Mouse (Mus musculus): ENCODE data around the gene Clybl. TPM values are rescaled to one million over a fixed set of nuclear protein-coding genes. Genes with fewer than 3 reads are reported as not detected.

Clybl gene
- polyA plus RNA-seq, 1 experiment from 2014 or later = 18.9 TPM

DNA sequence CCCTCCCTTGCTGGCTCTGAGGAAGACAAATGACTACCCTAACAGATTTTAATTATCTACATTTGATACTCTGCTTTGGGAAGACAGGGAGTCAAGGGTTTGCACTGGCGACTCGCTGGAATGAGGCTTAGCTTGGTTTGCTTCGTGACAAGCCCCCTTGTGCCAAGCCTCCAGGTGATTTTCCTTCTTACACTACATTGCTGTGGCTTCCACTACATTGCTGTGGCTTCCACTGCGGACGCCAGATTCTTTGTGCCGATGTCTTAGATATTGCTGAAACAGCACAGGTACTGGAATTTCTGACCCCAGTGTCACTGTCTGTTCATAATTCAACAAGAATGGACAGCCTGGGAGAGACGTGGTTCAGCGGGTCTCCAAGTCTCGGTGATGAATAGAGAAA lies 180.3 kb downstream of the Clybl start:
- no peak for DNase-seq (ENCODE audit: low spot score)
- Histone ChIP-seq H3K36me3 (ENCODE audit: control insufficient read depth, insufficient read depth, low read length) (no peaks in the 10 kb centered on the region), H3K27ac (ENCODE audit: low read depth, low read length) (no peak overlapping the region), H3K4me2 (ENCODE audit: low read length) (no peak overlapping the region), H3K4me1 (ENCODE audit: control insufficient read depth, insufficient read depth, low read length) (no peaks in the 10 kb centered on the region), H3K9ac (ENCODE audit: low read length) (no peak overlapping the region), H3K27me3 (replicated peaks; ENCODE audit: control insufficient read depth, insufficient read depth, low read length) (0 out of 2 replicates have a peak, but pooled peaks cover 4% of the 10 kb centered on the region), H3K9me3 (replicated peaks; ENCODE audit: control insufficient read depth, low read length) (no peaks in the 10 kb centered on the region), H3K4me3 (ENCODE audit: low read depth, low read length) (no peak overlapping the region)
- ATAC-seq = no peak
- WGBS = 84% methylated on average over 9 of the region's 9 CpGs

DNA sequence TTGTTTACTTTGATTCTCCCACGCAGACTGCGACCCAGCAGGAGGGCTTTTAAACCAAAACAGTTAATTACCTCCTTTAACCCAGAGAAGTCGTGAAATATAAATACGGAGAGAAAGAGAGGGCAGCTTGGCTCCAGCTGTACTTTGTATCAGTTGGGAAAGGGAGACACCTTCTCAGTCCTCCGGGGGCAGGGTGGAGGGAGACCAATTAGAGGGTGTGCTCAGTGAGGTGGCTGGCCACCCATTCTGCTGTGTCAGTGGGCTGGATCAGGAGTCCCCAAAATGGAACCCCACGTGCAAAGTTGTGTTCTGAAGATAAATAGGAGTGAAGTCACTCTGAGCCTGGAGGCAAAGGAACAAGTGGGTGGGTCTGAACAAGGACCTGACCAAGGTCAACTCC lies 181.7 kb downstream of the Clybl start:
- WGBS = 12% methylated on average over 6 of the region's 6 CpGs
- Histone ChIP-seq H3K4me1 (ENCODE audit: control insufficient read depth, insufficient read depth, low read length) (no peaks in the 10 kb centered on the region), H3K27ac (ENCODE audit: low read depth, low read length) (no peak overlapping the region), H3K36me3 (ENCODE audit: control insufficient read depth, insufficient read depth, low read length) (no peaks in the 10 kb centered on the region), H3K9ac (ENCODE audit: low read length) (no peak overlapping the region), H3K27me3 (replicated peaks; ENCODE audit: control insufficient read depth, insufficient read depth, low read length) (0 out of 2 replicates have a peak, but pooled peaks cover 4% of the 10 kb centered on the region), H3K9me3 (replicated peaks; ENCODE audit: control insufficient read depth, low read length) (no peaks in the 10 kb centered on the region), H3K4me3 (ENCODE audit: low read depth, low read length) (no peak overlapping the region), H3K4me2 (ENCODE audit: low read length) (no peak overlapping the region)
- ATAC-seq (no peak), DNase-seq (ENCODE audit: low spot score) (no peak)

DNA sequence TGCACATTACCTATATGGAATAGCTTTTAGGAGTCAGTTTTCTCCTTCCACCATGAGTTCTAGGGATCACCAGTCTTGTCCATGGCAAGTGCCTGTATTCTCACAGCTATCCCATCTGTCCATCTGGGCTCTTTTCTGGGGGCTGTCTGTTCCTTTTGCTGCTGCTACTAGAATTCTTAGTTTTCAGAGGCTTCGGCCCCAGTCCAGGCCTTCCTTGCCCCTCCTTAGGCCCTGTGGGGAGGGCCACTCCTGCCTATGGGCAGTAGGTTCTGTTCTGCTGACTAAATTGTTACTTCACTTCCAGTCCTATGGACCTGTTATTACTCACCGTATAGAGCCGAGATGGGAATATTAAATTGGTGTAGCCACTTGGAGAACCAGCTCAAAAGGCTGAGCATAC lies 182.5 kb downstream of the Clybl start:
- no peak overlapping the region for H3K4me3 ChIP-seq (ENCODE audit: low read depth, low read length)
- H3K27me3 ChIP-seq (replicated peaks; ENCODE audit: control insufficient read depth, insufficient read depth, low read length) = 0 out of 2 replicates have a peak, but pooled peaks cover 4% of the 10 kb centered on the region
- no peak overlapping the region for H3K4me2 ChIP-seq (ENCODE audit: low read length)
- ATAC-seq = no peak
- WGBS = 94% methylated on average over 3 of the region's 3 CpGs
- no peak overlapping the region for H3K9ac ChIP-seq (ENCODE audit: low read length)
- H3K9me3 ChIP-seq (replicated peaks; ENCODE audit: control insufficient read depth, low read length) = no peaks in the 10 kb centered on the region
- no peak for DNase-seq (ENCODE audit: low spot score)
- H3K27ac ChIP-seq (ENCODE audit: low read depth, low read length) = no peak overlapping the region
- no peaks in the 10 kb centered on the region for H3K36me3 ChIP-seq (ENCODE audit: control insufficient read depth, insufficient read depth, low read length)
- H3K4me1 ChIP-seq (ENCODE audit: control insufficient read depth, insufficient read depth, low read length) = no peaks in the 10 kb centered on the region

DNA sequence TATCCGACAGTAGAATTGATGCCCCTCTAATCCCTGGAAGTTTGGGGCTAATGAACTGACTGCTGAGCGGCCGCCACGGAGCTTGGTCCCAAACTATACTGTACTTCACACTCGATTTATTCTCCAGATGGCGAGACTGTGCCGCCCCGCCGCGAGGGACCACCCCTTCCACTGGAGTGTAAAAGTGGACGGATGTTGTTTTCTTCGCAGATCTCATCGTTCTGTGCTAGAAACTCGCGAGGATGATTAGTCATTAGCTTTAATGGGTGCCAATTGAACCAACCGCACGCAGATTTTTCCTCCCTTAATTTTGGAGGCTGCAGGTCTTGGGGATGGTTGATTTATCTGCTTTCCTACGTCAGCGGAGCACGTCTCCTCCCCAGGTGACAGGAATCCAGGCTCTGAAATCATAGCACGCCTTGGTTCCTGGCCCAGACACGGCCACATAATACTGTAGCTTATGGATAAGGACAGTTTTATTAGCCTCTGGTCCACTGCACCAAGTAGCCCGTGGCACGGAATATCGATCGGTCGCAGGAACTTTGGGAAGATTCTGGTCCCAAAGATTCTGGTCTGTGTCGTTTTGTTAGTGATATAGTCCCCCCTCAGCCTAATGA lies 185.9 kb downstream of the Clybl start:
- Histone ChIP-seq H3K36me3 (ENCODE audit: control insufficient read depth, insufficient read depth, low read length) (no peaks in the 10 kb centered on the region), H3K27me3 (replicated peaks; ENCODE audit: control insufficient read depth, insufficient read depth, low read length) (0 out of 2 replicates have a peak, but pooled peaks cover 4% of the 10 kb centered on the region), H3K27ac (ENCODE audit: low read depth, low read length) (no peak overlapping the region), H3K4me2 (ENCODE audit: low read length) (peak overlapping the region; percentile 9; the same call in 1 of the 2 replicates), H3K9ac (ENCODE audit: low read length) (no peak overlapping the region), H3K4me3 (ENCODE audit: low read depth, low read length) (no peak overlapping the region), H3K4me1 (ENCODE audit: control insufficient read depth, insufficient read depth, low read length) (no peaks in the 10 kb centered on the region), H3K9me3 (replicated peaks; ENCODE audit: control insufficient read depth, low read length) (no peaks in the 10 kb centered on the region)
- DNase-seq (ENCODE audit: low spot score) (peak; percentile 63), ATAC-seq (peak; percentile 74)
- WGBS = 51% methylated on average over 28 of the region's 28 CpGs

DNA sequence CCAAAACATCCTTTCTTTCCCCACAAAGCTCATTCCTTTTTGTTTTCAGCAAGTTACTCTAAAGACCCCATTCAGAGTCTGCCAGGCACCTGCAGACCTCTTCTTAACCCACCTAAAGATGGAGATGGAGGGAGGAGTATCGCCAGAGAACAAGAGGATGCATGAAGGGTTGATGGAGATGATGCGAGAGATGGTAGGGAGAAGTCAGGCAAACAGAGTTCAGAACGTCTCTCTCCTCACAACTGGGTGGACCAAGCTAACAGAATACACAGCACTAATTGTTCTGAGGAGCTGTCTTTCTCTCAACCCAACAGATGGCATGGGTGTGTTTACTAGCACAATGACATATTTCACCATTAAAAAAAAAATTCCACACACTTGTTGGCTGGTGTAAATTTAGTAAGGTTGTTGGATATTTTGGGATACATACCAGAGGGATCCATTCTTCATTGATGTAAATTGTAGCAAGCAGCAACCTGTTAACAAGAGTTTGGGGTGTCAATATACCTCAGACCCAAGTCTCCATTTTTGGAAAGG lies 186.4 kb downstream of the Clybl start:
- Histone ChIP-seq H3K9ac (ENCODE audit: low read length) (no peak overlapping the region), H3K4me3 (ENCODE audit: low read depth, low read length) (no peak overlapping the region), H3K4me2 (ENCODE audit: low read length) (no peak overlapping the region), H3K27ac (ENCODE audit: low read depth, low read length) (no peak overlapping the region), H3K4me1 (ENCODE audit: control insufficient read depth, insufficient read depth, low read length) (no peaks in the 10 kb centered on the region), H3K36me3 (ENCODE audit: control insufficient read depth, insufficient read depth, low read length) (no peaks in the 10 kb centered on the region), H3K9me3 (replicated peaks; ENCODE audit: control insufficient read depth, low read length) (no peaks in the 10 kb centered on the region), H3K27me3 (replicated peaks; ENCODE audit: control insufficient read depth, insufficient read depth, low read length) (0 out of 2 replicates have a peak, but pooled peaks cover under 1% of the 10 kb centered on the region)
- WGBS = 63% methylated on average over 3 of the region's 3 CpGs
- no peak for DNase-seq (ENCODE audit: low spot score)
- ATAC-seq = no peak

DNA sequence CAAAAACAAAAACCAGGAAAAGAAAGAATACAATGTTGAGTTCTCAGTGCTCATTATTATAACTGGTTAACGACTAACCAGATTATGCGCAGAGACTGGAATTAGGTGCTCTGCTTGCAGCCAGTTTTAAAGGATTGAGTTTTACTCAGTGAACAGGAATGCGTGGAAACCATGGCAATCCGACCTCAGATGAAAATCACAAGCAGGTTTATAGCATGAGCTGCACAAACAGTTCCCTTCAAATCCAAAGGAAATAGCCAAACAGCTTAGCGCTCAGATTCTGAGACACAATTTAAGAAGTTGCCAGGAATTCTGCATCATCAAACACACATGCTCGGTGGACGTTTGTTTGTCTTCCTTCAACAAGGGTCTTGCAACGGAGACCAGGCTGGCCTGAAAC lies 187.0 kb downstream of the Clybl start:
- 0 out of 2 replicates have a peak, but pooled peaks cover 3% of the 10 kb centered on the region for H3K27me3 ChIP-seq (replicated peaks; ENCODE audit: control insufficient read depth, insufficient read depth, low read length)
- no peaks in the 10 kb centered on the region for H3K36me3 ChIP-seq (ENCODE audit: control insufficient read depth, insufficient read depth, low read length)
- peaks cover 5% of the 10 kb centered on the region; the same call in 1 of the 2 replicates for H3K4me1 ChIP-seq (ENCODE audit: control insufficient read depth, insufficient read depth, low read length)
- no peak overlapping the region for H3K4me3 ChIP-seq (ENCODE audit: low read depth, low read length)
- H3K9ac ChIP-seq (ENCODE audit: low read length) = no peak overlapping the region
- 73% methylated on average over 8 of the region's 8 CpGs for WGBS
- no peaks in the 10 kb centered on the region for H3K9me3 ChIP-seq (replicated peaks; ENCODE audit: control insufficient read depth, low read length)
- no peak for DNase-seq (ENCODE audit: low spot score)
- H3K4me2 ChIP-seq (ENCODE audit: low read length) = no peak overlapping the region
- H3K27ac ChIP-seq (ENCODE audit: low read depth, low read length) = no peak overlapping the region
- ATAC-seq = no peak

DNA sequence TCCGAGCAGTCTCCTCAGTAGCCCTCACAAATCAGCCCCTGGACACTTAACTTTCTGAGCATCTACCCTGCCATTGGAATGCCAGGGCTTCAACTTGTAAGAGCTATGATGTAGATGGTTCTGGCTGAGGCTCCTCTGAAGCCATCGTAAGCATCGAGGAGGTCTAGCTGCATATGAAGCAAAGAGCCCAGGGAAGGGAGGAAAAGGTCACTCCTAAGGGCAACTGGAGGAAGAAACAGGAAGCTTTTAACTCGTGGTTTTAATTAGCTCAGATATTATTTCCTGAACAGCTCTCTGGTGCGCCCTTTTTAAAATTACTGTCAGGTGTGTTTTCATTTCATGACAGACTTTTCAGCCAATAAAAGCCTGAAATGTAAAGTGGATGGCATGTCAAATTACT lies 190.5 kb downstream of the Clybl start:
- Histone ChIP-seq H3K9me3 (replicated peaks; ENCODE audit: control insufficient read depth, low read length) (no peaks in the 10 kb centered on the region), H3K4me3 (ENCODE audit: low read depth, low read length) (no peak overlapping the region), H3K4me2 (ENCODE audit: low read length) (no peak overlapping the region), H3K4me1 (ENCODE audit: control insufficient read depth, insufficient read depth, low read length) (peaks cover 11% of the 10 kb centered on the region), H3K27me3 (replicated peaks; ENCODE audit: control insufficient read depth, insufficient read depth, low read length) (0 out of 2 replicates have a peak, but pooled peaks cover 6% of the 10 kb centered on the region), H3K27ac (ENCODE audit: low read depth, low read length) (no peak overlapping the region), H3K9ac (ENCODE audit: low read length) (no peak overlapping the region), H3K36me3 (ENCODE audit: control insufficient read depth, insufficient read depth, low read length) (no peaks in the 10 kb centered on the region)
- no peak for ATAC-seq
- whole genome bisulfite sequencing = 45% methylated on average over 5 of the region's 5 CpGs
- no peak for DNase-seq (ENCODE audit: low spot score)

DNA sequence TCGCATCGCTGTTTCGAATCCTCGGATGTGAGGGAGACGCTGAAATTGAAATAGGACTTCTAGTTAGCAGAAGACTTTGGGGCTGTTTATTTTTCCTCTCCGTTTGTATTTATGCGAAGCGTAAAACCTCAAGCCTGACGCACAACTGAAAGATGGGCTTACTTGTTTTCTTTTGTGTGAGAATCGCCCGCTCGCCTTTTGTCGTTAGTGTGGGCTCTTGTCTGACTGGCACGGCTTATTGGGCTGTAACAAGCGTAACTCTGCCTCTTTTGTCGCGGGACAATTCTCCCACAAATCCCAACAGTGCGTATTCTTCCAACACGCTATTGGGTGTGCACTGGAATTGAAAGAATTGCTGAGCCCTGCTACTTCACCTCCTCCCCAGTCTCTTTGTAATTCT lies 192.0 kb downstream of the Clybl start:
- WGBS = 1% methylated on average over 19 of the region's 19 CpGs
- Histone ChIP-seq H3K4me3 (ENCODE audit: low read depth, low read length) (peak overlapping the region; percentile 8; the same call in 1 of the 2 replicates), H3K27ac (ENCODE audit: low read depth, low read length) (peak overlapping the region; percentile 60), H3K9me3 (replicated peaks; ENCODE audit: control insufficient read depth, low read length) (no peaks in the 10 kb centered on the region), H3K9ac (ENCODE audit: low read length) (peak overlapping the region; percentile 35; the same call in 1 of the 2 replicates), H3K4me1 (ENCODE audit: control insufficient read depth, insufficient read depth, low read length) (peaks cover 11% of the 10 kb centered on the region), H3K4me2 (ENCODE audit: low read length) (peak overlapping the region; percentile 48), H3K36me3 (ENCODE audit: control insufficient read depth, insufficient read depth, low read length) (no peaks in the 10 kb centered on the region), H3K27me3 (replicated peaks; ENCODE audit: control insufficient read depth, insufficient read depth, low read length) (0 out of 2 replicates have a peak, but pooled peaks cover 6% of the 10 kb centered on the region)
- DNase-seq (ENCODE audit: low spot score) (peak; percentile 82), ATAC-seq (peak; percentile 64)
